Mouse (Mus musculus): ENCODE measurements around the gene Prr12. TPM values are rescaled to one million over a fixed set of nuclear protein-coding genes. Genes with fewer than 3 reads are reported as not detected.

Gene Prr12
- polyA plus RNA-seq, 1 experiment from 2014 or later = 3.4 TPM

- Histone ChIP-seq H3K4me3 (ENCODE audit: low read depth, low read length) (no peak overlapping the region), H3K36me3 (ENCODE audit: control insufficient read depth, insufficient read depth, low read length) (peaks cover 16% of the 10 kb centered on the region), H3K9ac (ENCODE audit: low read length) (no peak overlapping the region), H3K27me3 (ENCODE audit: control insufficient read depth, insufficient read depth, low read length) (no peaks in the 10 kb centered on the region), H3K4me1 (replicated peaks; ENCODE audit: control insufficient read depth, insufficient read depth) (no peaks in the 10 kb centered on the region), H3K27ac (replicated peaks) (peak overlapping the region; percentile 24), H3K4me2 (replicated peaks; ENCODE audit: low read depth) (no peak overlapping the region), H3K9me3 (ENCODE audit: control insufficient read depth, low read length) (no peaks in the 10 kb centered on the region)
- ATAC-seq (ENCODE audit: low FRiP score, low TSS enrichment) (no peak), DNase-seq (ENCODE audit: low spot score) (no peak)
- 64% methylated on average over 7 of the region's 7 CpGs for WGBS
- TF ChIP-seq CTCF (IDR thresholded peaks at IDR 0.05; ENCODE audit: low read depth) = peak; percentile 13; the same call in 1 of the 2 replicates
- TF ChIP-seq EP300 (optimal IDR thresholded peaks at IDR 0.05) = no peak
These were observed 68.5 kb downstream of the Prr12 start for GRCm38 (mm10) chr7:44983944-44984832.

GRCm38 (mm10) chr7:44983085-44983484 lies 69.6 kb downstream of the Prr12 start:
- Histone ChIP-seq H3K4me3 (ENCODE audit: low read depth, low read length) (no peak overlapping the region), H3K9me3 (ENCODE audit: control insufficient read depth, low read length) (no peaks in the 10 kb centered on the region), H3K9ac (ENCODE audit: low read length) (no peak overlapping the region), H3K27me3 (ENCODE audit: control insufficient read depth, insufficient read depth, low read length) (no peaks in the 10 kb centered on the region), H3K36me3 (ENCODE audit: control insufficient read depth, insufficient read depth, low read length) (peaks cover 20% of the 10 kb centered on the region), H3K4me1 (replicated peaks; ENCODE audit: control insufficient read depth, insufficient read depth) (no peaks in the 10 kb centered on the region), H3K4me2 (replicated peaks; ENCODE audit: low read depth) (no peak overlapping the region), H3K27ac (replicated peaks) (no peak overlapping the region)
- ATAC-seq (ENCODE audit: low FRiP score, low TSS enrichment) (no peak), DNase-seq (ENCODE audit: low spot score) (peak; percentile 90)
- TF ChIP-seq EP300 (optimal IDR thresholded peaks at IDR 0.05) (no peak), CTCF (IDR thresholded peaks at IDR 0.05; ENCODE audit: low read depth) (peak; percentile 98)
- 31% methylated on average over 6 of the region's 6 CpGs for WGBS

GRCm38 (mm10) chr7:44981539-44981938 lies 71.1 kb downstream of the Prr12 start:
- TF ChIP-seq CTCF (IDR thresholded peaks at IDR 0.05; ENCODE audit: low read depth) (no peak), EP300 (optimal IDR thresholded peaks at IDR 0.05) (no peak)
- ATAC-seq (ENCODE audit: low FRiP score, low TSS enrichment) = no peak
- Histone ChIP-seq H3K4me1 (replicated peaks; ENCODE audit: control insufficient read depth, insufficient read depth) (no peaks in the 10 kb centered on the region), H3K4me3 (ENCODE audit: low read depth, low read length) (no peak overlapping the region), H3K27me3 (ENCODE audit: control insufficient read depth, insufficient read depth, low read length) (no peaks in the 10 kb centered on the region), H3K9ac (ENCODE audit: low read length) (no peak overlapping the region), H3K4me2 (replicated peaks; ENCODE audit: low read depth) (no peak overlapping the region), H3K27ac (replicated peaks) (no peak overlapping the region), H3K9me3 (ENCODE audit: control insufficient read depth, low read length) (no peaks in the 10 kb centered on the region), H3K36me3 (ENCODE audit: control insufficient read depth, insufficient read depth, low read length) (peaks cover 30% of the 10 kb centered on the region)
- WGBS = 97% methylated on average over 8 of the region's 8 CpGs
- DNase-seq (ENCODE audit: low spot score) = no peak

DNA sequence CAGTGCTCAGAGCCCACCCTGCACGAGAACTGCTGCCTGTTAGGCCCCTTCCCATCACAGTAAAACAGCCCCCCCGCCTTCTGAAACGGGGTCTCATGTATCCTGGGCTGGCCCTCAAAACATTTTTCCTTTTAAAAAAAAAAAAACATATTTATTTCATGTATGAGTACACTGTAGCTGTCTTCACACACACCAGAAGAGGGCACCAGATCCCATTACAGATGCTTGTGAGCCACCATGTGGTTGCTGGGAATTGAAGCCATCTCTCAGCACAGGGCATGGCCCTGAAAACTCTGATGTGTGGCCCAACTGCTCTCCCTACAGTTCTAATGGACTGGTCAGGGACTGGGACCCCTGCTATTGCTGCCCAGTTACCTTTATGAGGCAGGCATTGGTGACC lies 74.4 kb downstream of the Prr12 start:
- peak; percentile 32; the same call in 1 of the 2 replicates for TF ChIP-seq CTCF (IDR thresholded peaks at IDR 0.05; ENCODE audit: low read depth)
- no peak for TF ChIP-seq EP300 (optimal IDR thresholded peaks at IDR 0.05)
- no peaks in the 10 kb centered on the region for H3K27me3 ChIP-seq (ENCODE audit: control insufficient read depth, insufficient read depth, low read length)
- ATAC-seq (ENCODE audit: low FRiP score, low TSS enrichment) = no peak
- no peak overlapping the region for H3K9ac ChIP-seq (ENCODE audit: low read length)
- H3K27ac ChIP-seq (replicated peaks) = no peak overlapping the region
- no peaks in the 10 kb centered on the region for H3K4me1 ChIP-seq (replicated peaks; ENCODE audit: control insufficient read depth, insufficient read depth)
- 81% methylated on average over 3 of the region's 3 CpGs for WGBS
- no peak overlapping the region for H3K4me3 ChIP-seq (ENCODE audit: low read depth, low read length)
- no peak overlapping the region for H3K4me2 ChIP-seq (replicated peaks; ENCODE audit: low read depth)
- no peaks in the 10 kb centered on the region for H3K9me3 ChIP-seq (ENCODE audit: control insufficient read depth, low read length)
- no peak for DNase-seq (ENCODE audit: low spot score)
- H3K36me3 ChIP-seq (ENCODE audit: control insufficient read depth, insufficient read depth, low read length) = peaks cover 30% of the 10 kb centered on the region

Small RNAs within 50 kb of the gene (microRNA-seq; reads per million reads assigned to microRNA genes)
- gene Mir7054 = not detected

Other genes starting within 250 kb of the Prr12 start
- gene Nup62, start 236.8 kb downstream of the Prr12 start, polyA plus RNA-seq (2015; fragmentation: Nextera tagmentation; extraction: Ambion mirVana) = 33.4 and 34.9 TPM in 2 replicates
- gene Il4i1, start 236.5 kb downstream of the Prr12 start, polyA plus RNA-seq (2015; fragmentation: Nextera tagmentation; extraction: Ambion mirVana) = 0.69 and 0.75 TPM in 2 replicates
- 7.3 and 7.7 TPM in 2 replicates for gene Atf5, start 236.2 kb downstream of the Prr12 start, polyA plus RNA-seq (2015; fragmentation: Nextera tagmentation; extraction: Ambion mirVana)
- 70.8 and 75.2 TPM in 2 replicates for gene Akt1s1, start 203.9 kb downstream of the Prr12 start, polyA plus RNA-seq (2015; fragmentation: Nextera tagmentation; extraction: Ambion mirVana)
- gene Tbc1d17, start 203.8 kb downstream of the Prr12 start, polyA plus RNA-seq (2015; fragmentation: Nextera tagmentation; extraction: Ambion mirVana) = 45.4 and 48.0 TPM in 2 replicates
- gene Pnkp, start 195.7 kb downstream of the Prr12 start, polyA plus RNA-seq (2015; fragmentation: Nextera tagmentation; extraction: Ambion mirVana) = 23.5 and 25.7 TPM in 2 replicates
- 159 and 179 TPM in 2 replicates for gene Ptov1, start 183.1 kb downstream of the Prr12 start, polyA plus RNA-seq (2015; fragmentation: Nextera tagmentation; extraction: Ambion mirVana)
- 64.4 and 75.3 TPM in 2 replicates for gene Med25, start 160.2 kb downstream of the Prr12 start, polyA plus RNA-seq (2015; fragmentation: Nextera tagmentation; extraction: Ambion mirVana)
- 13.1 and 15.6 TPM in 2 replicates for gene Fuz, start 156.8 kb downstream of the Prr12 start, polyA plus RNA-seq (2015; fragmentation: Nextera tagmentation; extraction: Ambion mirVana)
- 29.3 and 33.9 TPM in 2 replicates for gene Ap2a1, start 123.4 kb downstream of the Prr12 start, polyA plus RNA-seq (2015; fragmentation: Nextera tagmentation; extraction: Ambion mirVana)
- gene Tsks, start 109.7 kb downstream of the Prr12 start, polyA plus RNA-seq (2015; fragmentation: Nextera tagmentation; extraction: Ambion mirVana) = 0.08 TPM in 1 of 2 replicates, not detected in the other
- 5.6 and 7.3 TPM in 2 replicates for gene Cpt1c, start 78.0 kb downstream of the Prr12 start, polyA plus RNA-seq (2015; fragmentation: Nextera tagmentation; extraction: Ambion mirVana)
- 181 and 185 TPM in 2 replicates for gene Prmt1, start 66.3 kb downstream of the Prr12 start, polyA plus RNA-seq (2015; fragmentation: Nextera tagmentation; extraction: Ambion mirVana)
- 55.7 and 59.8 TPM in 2 replicates for gene Irf3, start 55.2 kb downstream of the Prr12 start, polyA plus RNA-seq (2015; fragmentation: Nextera tagmentation; extraction: Ambion mirVana)
- 23.0 and 23.4 TPM in 2 replicates for gene Bcl2l12, start 54.2 kb downstream of the Prr12 start, polyA plus RNA-seq (2015; fragmentation: Nextera tagmentation; extraction: Ambion mirVana)
- 14.9 and 18.6 TPM in 2 replicates for gene Scaf1, start 36.5 kb downstream of the Prr12 start, polyA plus RNA-seq (2015; fragmentation: Nextera tagmentation; extraction: Ambion mirVana)
- gene Rras, start 34.9 kb downstream of the Prr12 start, polyA plus RNA-seq (2015; fragmentation: Nextera tagmentation; extraction: Ambion mirVana) = 81.5 and 87.2 TPM in 2 replicates
- 43.0 and 44.1 TPM in 2 replicates for gene Nosip, start 9.5 kb upstream of the Prr12 start, polyA plus RNA-seq (2015; fragmentation: Nextera tagmentation; extraction: Ambion mirVana)
- 33.6 and 37.4 TPM in 2 replicates for gene Prrg2, start 9.8 kb upstream of the Prr12 start, polyA plus RNA-seq (2015; fragmentation: Nextera tagmentation; extraction: Ambion mirVana)
- gene Rcn3, start 39.3 kb upstream of the Prr12 start, polyA plus RNA-seq (2015; fragmentation: Nextera tagmentation; extraction: Ambion mirVana) = 157 and 176 TPM in 2 replicates
- gene Fcgrt, start 51.0 kb upstream of the Prr12 start, polyA plus RNA-seq (2015; fragmentation: Nextera tagmentation; extraction: Ambion mirVana) = 76.1 and 76.9 TPM in 2 replicates
- gene Rps11, start 71.6 kb upstream of the Prr12 start, polyA plus RNA-seq (2015; fragmentation: Nextera tagmentation; extraction: Ambion mirVana) = 1,142 and 1,191 TPM in 2 replicates
- gene Rpl13a, start 75.9 kb upstream of the Prr12 start, polyA plus RNA-seq (2015; fragmentation: Nextera tagmentation; extraction: Ambion mirVana) = 1,442 and 1,485 TPM in 2 replicates
- gene Gm45713, start 83.3 kb upstream of the Prr12 start, polyA plus RNA-seq (2015; fragmentation: Nextera tagmentation; extraction: Ambion mirVana) = 0.17 and 1.1 TPM in 2 replicates
- gene Flt3l, start 83.6 kb upstream of the Prr12 start, polyA plus RNA-seq (2015; fragmentation: Nextera tagmentation; extraction: Ambion mirVana) = 2.2 and 2.3 TPM in 2 replicates
- gene Pih1d1, start 101.4 kb upstream of the Prr12 start, polyA plus RNA-seq (2015; fragmentation: Nextera tagmentation; extraction: Ambion mirVana) = 48.8 and 49.0 TPM in 2 replicates
- 24.6 and 25.6 TPM in 2 replicates for gene Aldh16a1, start 101.7 kb upstream of the Prr12 start, polyA plus RNA-seq (2015; fragmentation: Nextera tagmentation; extraction: Ambion mirVana)
- 0.07 TPM in 1 of 2 replicates, not detected in the other for gene Slc17a7, start 111.1 kb upstream of the Prr12 start, polyA plus RNA-seq (2015; fragmentation: Nextera tagmentation; extraction: Ambion mirVana)
- gene Gfy, start 126.7 kb upstream of the Prr12 start, polyA plus RNA-seq (2015; fragmentation: Nextera tagmentation; extraction: Ambion mirVana) = not detected in 2 replicates
- gene Pth2, start 128.1 kb upstream of the Prr12 start, polyA plus RNA-seq (2015; fragmentation: Nextera tagmentation; extraction: Ambion mirVana) = not detected in 2 replicates
- 0.07 and 0.13 TPM in 2 replicates for gene Ccdc155, start 152.0 kb upstream of the Prr12 start, polyA plus RNA-seq (2015; fragmentation: Nextera tagmentation; extraction: Ambion mirVana)
- 48.4 TPM in 2 replicates for gene Dkkl1, start 159.3 kb upstream of the Prr12 start, polyA plus RNA-seq (2015; fragmentation: Nextera tagmentation; extraction: Ambion mirVana)
- gene Tead2, start 162.9 kb upstream of the Prr12 start, polyA plus RNA-seq (2015; fragmentation: Nextera tagmentation; extraction: Ambion mirVana) = 26.8 and 29.5 TPM in 2 replicates
- gene Cd37, start 186.2 kb upstream of the Prr12 start, polyA plus RNA-seq (2015; fragmentation: Nextera tagmentation; extraction: Ambion mirVana) = 1.5 and 1.8 TPM in 2 replicates
- 0.07 and 0.18 TPM in 2 replicates for gene Slc6a16, start 188.2 kb upstream of the Prr12 start, polyA plus RNA-seq (2015; fragmentation: Nextera tagmentation; extraction: Ambion mirVana)
- not detected in 2 replicates for gene Slc6a21, start 224.6 kb upstream of the Prr12 start, polyA plus RNA-seq (2015; fragmentation: Nextera tagmentation; extraction: Ambion mirVana)

All from stomach, postnatal 0 days (tissue).